Mouse (Mus musculus) heart, embryonic 14.5 days (tissue): ENCODE data around the gene Myh9. TPM values are rescaled to one million over a fixed set of nuclear protein-coding genes. Genes with fewer than 3 reads are reported as not detected.

Experiments
- ATAC-seq: fragments of 200-750 bp; cut with Nextera tagmentation; 2 replicates; pipeline ENCODE4 v1.8.0; 2017; ENCODE audit warnings: low read depth, moderate TSS enrichment; ENCODE audit not compliant: insufficient number of reproducible peaks, insufficient read depth, low FRiP score
- H3K27ac ChIP-seq, 2 experiments: fragments of 200-500 bp in 1 of 2; fragments of 300-500 bp in 1 of 2; sonication (generic) in 1 of 2; replicated peaks in 1 of 2; 2 replicates each; pipeline ENCODE4 v1.5.1; 2012 to 2014; ENCODE audit warnings: low read depth in 2 of 2, low read length in 2 of 2, control low read depth in 1 of 2, mild to moderate bottlenecking in 1 of 2, mixed read lengths in 1 of 2; ENCODE audit not compliant: control insufficient read depth in 1 of 2, insufficient read depth in 1 of 2
- H3K27me3 ChIP-seq: fragments of 300-500 bp; sonication (generic); 2 replicates; pipeline ENCODE4 v1.6.1; 2014; ENCODE audit warnings: mild to moderate bottlenecking, low read length, control low read depth; ENCODE audit not compliant: control insufficient read depth, insufficient read depth
- H3K36me3 ChIP-seq: fragments of 300-500 bp; sonication (generic); 2 replicates; pipeline ENCODE4 v1.6.1; 2014; ENCODE audit warnings: mild to moderate bottlenecking, control low read depth, low read length, mixed read lengths; ENCODE audit not compliant: control insufficient read depth, insufficient read depth
- H3K4me1 ChIP-seq, 2 experiments: fragments of 200-500 bp in 1 of 2; fragments of 300-500 bp in 1 of 2; sonication (generic) in 1 of 2; 2 replicates each; pipeline ENCODE4 v1.6.1; 2012 to 2014; ENCODE audit warnings: low read length in 2 of 2, control low read depth in 1 of 2, mixed read lengths in 1 of 2; ENCODE audit not compliant: control insufficient read depth in 2 of 2, insufficient read depth in 2 of 2
- H3K4me2 ChIP-seq: fragments of 300-500 bp; sonication (generic); 2 replicates; pipeline ENCODE4 v1.6.1; 2014; ENCODE audit warnings: mild to moderate bottlenecking, low read length
- H3K4me3 ChIP-seq, 2 experiments: fragments of 200-500 bp in 1 of 2; fragments of 300-500 bp in 1 of 2; sonication (generic) in 1 of 2; 2 replicates each; pipeline ENCODE4 v1.5.1; 2012 to 2014; ENCODE audit warnings: low read length in 2 of 2, mild to moderate bottlenecking in 2 of 2, control low read depth in 1 of 2, low read depth in 1 of 2, moderate library complexity in 1 of 2; ENCODE audit not compliant: control insufficient read depth in 1 of 2, insufficient read depth in 1 of 2
- H3K9ac ChIP-seq: fragments of 300-500 bp; sonication (generic); 2 replicates; pipeline ENCODE4 v1.6.1; 2014; ENCODE audit warnings: mild to moderate bottlenecking, low read length
- H3K9me3 ChIP-seq: fragments of 300-500 bp; sonication (generic); 2 replicates; pipeline ENCODE4 v1.6.1; 2016; ENCODE audit warnings: low read length, control low read depth; ENCODE audit not compliant: control insufficient read depth
- WGBS: fragments of 180-500 bp; shearing (Covaris S2); extraction: QIAGEN DNeasy Blood & Tissue Kit; methylation state at CpG from one replicate; pipeline ENCODE4 v1.1.7; 2014; 5-methylcytosine and 5-hydroxymethylcytosine counted together
- polyA plus RNA-seq: library from polyadenylated mRNA; unstranded; fragments of >200 nt; fragmentation: Nextera tagmentation; extraction: Ambion mirVana; gene quantifications from 2 replicates; pipeline ENCODE4 v1.2.1, GENCODE M21; 2014

Gene Myh9
- polyA plus RNA-seq, 1 experiment from 2014 or later, result 31.0 TPM

GRCm38 (mm10) chr15:77823196-77823595, 18.8 kb downstream of the Myh9 start:
- Histone ChIP-seq H3K4me1 (peaks cover 71 to 89% of the 10 kb centered on the region in 2 experiments), H3K4me3 (no peak overlapping the region), H3K27me3 (no peaks in the 10 kb centered on the region), H3K27ac (peak overlapping the region; percentile 49 to 74), H3K36me3 (peaks cover 12% of the 10 kb centered on the region; the same call in 1 of the 2 replicates), H3K4me2 (no peak overlapping the region), H3K9ac (no peak overlapping the region), H3K9me3 (no peaks in the 10 kb centered on the region)
- no peak for ATAC-seq
- WGBS, result 36% methylated on average over 6 of the region's 6 CpGs

GRCm38 (mm10) chr15:77822671-77823070, 19.3 kb downstream of the Myh9 start:
- Histone ChIP-seq H3K9me3 (no peaks in the 10 kb centered on the region), H3K36me3 (peaks cover 12% of the 10 kb centered on the region; the same call in 1 of the 2 replicates), H3K27me3 (no peaks in the 10 kb centered on the region), H3K9ac (peak overlapping the region; percentile 49), H3K4me2 (0 out of 2 replicates have a peak overlapping the region, but pooled peaks have one; percentile 26), H3K27ac (peak overlapping the region; percentile 74 to 76; a peak in 3 of 4 replicates), H3K4me1 (peaks cover 70 to 89% of the 10 kb centered on the region in 2 experiments), H3K4me3 (no peak overlapping the region)
- no peak for ATAC-seq
- WGBS, result 15% methylated on average over 2 of the region's 2 CpGs

GRCm38 (mm10) chr15:77822057-77822466, 19.9 kb downstream of the Myh9 start:
- H3K27ac ChIP-seq, result peak overlapping the region; percentile 74 to 76
- H3K4me2 ChIP-seq, result peak overlapping the region; percentile 26; the same call in 1 of the 2 replicates
- peaks cover 71 to 89% of the 10 kb centered on the region in 2 experiments for H3K4me1 ChIP-seq
- H3K9me3 ChIP-seq, result no peaks in the 10 kb centered on the region
- WGBS, result 26% methylated on average over 5 of the region's 5 CpGs
- peaks cover 8% of the 10 kb centered on the region; the same call in 1 of the 2 replicates for H3K36me3 ChIP-seq
- H3K9ac ChIP-seq, result peak overlapping the region; percentile 49
- no peak overlapping the region for H3K4me3 ChIP-seq
- ATAC-seq, result no peak
- H3K27me3 ChIP-seq, result no peaks in the 10 kb centered on the region

DNA sequence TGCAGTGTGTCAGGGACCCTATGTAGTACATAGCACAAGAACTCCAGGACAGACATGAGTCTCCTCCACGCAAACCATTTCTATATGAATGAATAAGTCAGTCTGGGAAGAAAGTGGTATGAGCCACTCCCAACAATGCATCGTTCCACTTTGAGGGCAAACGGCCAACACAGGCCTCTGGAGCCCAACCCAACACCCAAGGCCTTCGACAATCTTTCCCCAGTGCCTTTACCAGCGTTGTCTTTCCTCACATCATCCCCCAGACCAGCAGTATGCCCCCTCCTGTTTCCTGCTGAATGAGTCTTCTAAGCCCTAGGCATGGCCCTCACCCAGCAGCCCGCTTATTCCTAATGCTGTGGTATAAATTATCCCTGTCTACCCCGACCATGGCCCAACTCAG, 20.6 kb downstream of the Myh9 start:
- WGBS, result 25% methylated on average over 7 of the region's 7 CpGs

GRCm38 (mm10) chr15:77820480-77821163, 21.4 kb downstream of the Myh9 start:
- no peaks in the 10 kb centered on the region for H3K27me3 ChIP-seq
- H3K4me1 ChIP-seq, result peaks cover 79 to 93% of the 10 kb centered on the region in 2 experiments
- 4% methylated on average over 3 of the region's 3 CpGs for WGBS
- H3K36me3 ChIP-seq, result peaks cover 8% of the 10 kb centered on the region; the same call in 1 of the 2 replicates
- no peaks in the 10 kb centered on the region for H3K9me3 ChIP-seq
- peak overlapping the region; percentile 26 for H3K4me2 ChIP-seq
- peak overlapping the region; percentile 51 for H3K9ac ChIP-seq
- H3K27ac ChIP-seq, result peak overlapping the region; percentile 74 to 76
- no peak for ATAC-seq
- no peak overlapping the region for H3K4me3 ChIP-seq

More for the DNA sequence above, 20.6 kb downstream of the Myh9 start:
- no peak overlapping the region for H3K4me3 ChIP-seq
- H3K27ac ChIP-seq, result peak overlapping the region; percentile 74 to 76
- peaks cover 8% of the 10 kb centered on the region; the same call in 1 of the 2 replicates for H3K36me3 ChIP-seq
- H3K4me1 ChIP-seq, result peaks cover 73 to 92% of the 10 kb centered on the region in 2 experiments
- peak overlapping the region; percentile 51 for H3K9ac ChIP-seq
- no peaks in the 10 kb centered on the region for H3K27me3 ChIP-seq
- H3K4me2 ChIP-seq, result peak overlapping the region; percentile 26
- H3K9me3 ChIP-seq, result no peaks in the 10 kb centered on the region
- no peak for ATAC-seq

DNA sequence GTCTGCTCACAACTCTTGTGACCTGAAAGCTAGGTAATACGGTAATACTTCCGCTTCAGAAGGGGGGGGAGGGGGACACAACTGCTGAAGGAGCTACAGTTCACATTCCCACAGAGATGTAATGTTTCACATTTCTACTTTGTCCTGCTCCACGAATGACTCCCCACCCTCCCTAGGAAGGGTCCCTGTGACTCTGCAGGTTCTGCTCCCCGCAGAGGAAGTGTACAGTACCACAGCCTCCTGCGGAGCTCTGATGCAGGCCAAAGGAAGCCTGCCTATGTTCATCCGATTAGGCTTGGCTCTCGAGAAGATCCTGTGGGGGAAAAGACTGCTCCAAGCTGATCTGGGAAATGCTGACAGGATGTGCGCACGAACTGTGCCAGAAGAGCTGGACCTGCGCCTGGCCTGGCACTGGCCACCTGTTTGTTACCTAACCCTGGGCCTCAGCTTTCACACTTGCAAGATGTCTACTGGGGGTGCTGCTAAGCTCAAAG, 22.0 kb downstream of the Myh9 start:
- Histone ChIP-seq H3K4me2 (no peak overlapping the region), H3K27ac (peak overlapping the region; percentile 74 to 76), H3K9me3 (no peaks in the 10 kb centered on the region), H3K4me1 (peaks cover 74 to 93% of the 10 kb centered on the region in 2 experiments), H3K36me3 (peaks cover 8% of the 10 kb centered on the region; the same call in 1 of the 2 replicates), H3K9ac (peak overlapping the region; percentile 51; the same call in 1 of the 2 replicates), H3K4me3 (no peak overlapping the region), H3K27me3 (no peaks in the 10 kb centered on the region)
- ATAC-seq, result no peak
- WGBS, result 46% methylated on average over 10 of the region's 10 CpGs

DNA sequence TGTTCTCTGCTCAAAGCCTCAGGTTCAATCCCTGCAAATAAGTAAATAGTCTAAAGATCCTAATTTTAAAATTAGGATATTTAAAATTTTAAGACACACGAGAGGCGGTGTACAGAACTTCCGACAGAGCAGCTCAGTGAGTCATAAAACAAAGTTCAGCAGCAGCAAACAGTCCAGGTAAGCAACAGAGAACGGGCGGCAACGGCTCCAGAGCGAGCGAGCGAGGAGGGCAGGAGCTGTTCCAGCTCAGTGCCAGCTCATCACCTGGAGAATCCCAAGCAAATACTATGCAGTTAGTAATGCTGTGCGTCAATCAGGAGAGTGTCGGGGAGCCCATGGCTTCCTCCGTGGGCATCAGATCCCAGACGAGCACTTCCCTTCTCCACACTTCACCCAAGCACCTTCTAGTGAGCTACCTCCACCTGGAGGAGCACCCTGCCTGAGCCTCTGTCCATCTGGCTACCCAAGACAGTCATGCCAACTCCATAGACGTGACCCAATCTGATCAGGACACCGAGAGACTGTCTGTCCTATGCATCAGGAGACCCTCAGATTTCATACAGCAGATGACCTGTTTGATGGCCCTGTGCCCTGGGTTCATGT, 23.3 kb downstream of the Myh9 start:
- Histone ChIP-seq H3K4me3 (no peak overlapping the region), H3K9me3 (no peaks in the 10 kb centered on the region), H3K36me3 (peaks cover 5% of the 10 kb centered on the region; the same call in 1 of the 2 replicates), H3K27ac (peak overlapping the region in 1 of 2 experiments; percentile 29; a peak in 2 of 4 replicates), H3K27me3 (no peaks in the 10 kb centered on the region), H3K4me2 (no peak overlapping the region), H3K4me1 (peaks cover 73 to 93% of the 10 kb centered on the region in 2 experiments), H3K9ac (no peak overlapping the region)
- no peak for ATAC-seq
- 71% methylated on average over 15 of the region's 15 CpGs for WGBS
